Mouse (Mus musculus) liver, embryonic 13.5 days (tissue): ENCODE results near the gene Mrpl2. TPM values are rescaled to one million over a fixed set of nuclear protein-coding genes. Genes with fewer than 3 reads are reported as not detected.

Experiments
- ATAC-seq: fragments of 200-750 bp; cut with Nextera tagmentation; 2 replicates; pipeline ENCODE4 v1.8.0; 2017; ENCODE audit warnings: low read depth, mild to moderate bottlenecking, moderate number of reproducible peaks, moderate library complexity
- DNase-seq: peaks from one replicate; pipeline ENCODE4 v3.0.0; 2022
- H3K27ac ChIP-seq: fragments of 300-500 bp; sonication (generic); 2 replicates; pipeline ENCODE4 v1.5.1; 2015; ENCODE audit warnings: moderate library complexity, mild to moderate bottlenecking, inconsistent platforms
- H3K27me3 ChIP-seq: fragments of 300-500 bp; sonication (generic); 2 replicates; pipeline ENCODE4 v1.6.1; 2015; ENCODE audit warnings: mild to moderate bottlenecking, inconsistent platforms
- H3K36me3 ChIP-seq: fragments of 300-500 bp; sonication (generic); 2 replicates; pipeline ENCODE4 v1.6.1; 2015; ENCODE audit warnings: mild to moderate bottlenecking, inconsistent platforms
- H3K4me1 ChIP-seq: fragments of 300-500 bp; sonication (generic); replicated peaks from 2 replicates; pipeline ENCODE4 v1.6.1; 2015; ENCODE audit warnings: inconsistent platforms
- H3K4me2 ChIP-seq: fragments of 300-500 bp; sonication (generic); 2 replicates; pipeline ENCODE4 v1.6.1; 2015; ENCODE audit warnings: inconsistent platforms, mild to moderate bottlenecking, moderate library complexity
- H3K4me3 ChIP-seq: fragments of 300-500 bp; sonication (generic); replicated peaks from 2 replicates; pipeline ENCODE4 v1.5.1; 2015; ENCODE audit warnings: mild to moderate bottlenecking, inconsistent platforms
- H3K9ac ChIP-seq: fragments of 300-500 bp; sonication (generic); 2 replicates; pipeline ENCODE4 v1.6.1; 2015; ENCODE audit warnings: mild to moderate bottlenecking, inconsistent platforms
- H3K9me3 ChIP-seq: fragments of 300-500 bp; sonication (generic); replicated peaks from 2 replicates; pipeline ENCODE4 v1.6.1; 2016; ENCODE audit warnings: inconsistent platforms
- WGBS: fragments of 180-500 bp; shearing (Covaris S2); methylation state at CpG from one replicate; pipeline ENCODE4 v1.1.7; 2015; ENCODE audit not compliant: insufficient replicate concordance; 5-methylcytosine and 5-hydroxymethylcytosine counted together
- polyA plus RNA-seq: library from polyadenylated mRNA; unstranded; fragments of >200 nt; fragmentation: Nextera tagmentation; extraction: Ambion mirVana; gene quantifications from 2 replicates; pipeline ENCODE4 v1.2.1, GENCODE M21; 2015

Gene Mrpl2
- polyA plus RNA-seq: 91.5 and 97.5 TPM in 2 replicates

GRCm38 (mm10) chr17:46645561-46646321 lies at the start of gene Mrpl2, which contains the start of gene Klc4:
Gene Mrpl2 (plus strand): TSS chr17:46646229.
Gene Klc4 (minus strand): TSS chr17:46646022.
- peak within 1 kb of the TSS; percentile 97 for H3K4me2 ChIP-seq
- peaks cover 18% of the 10 kb centered on the region for H3K36me3 ChIP-seq
- H3K9me3 ChIP-seq: no peaks in the 10 kb centered on the region
- peak within 1 kb of the TSS; percentile 80 for H3K9ac ChIP-seq
- peak within 1 kb of the TSS; percentile 81 for H3K4me3 ChIP-seq
- DNase-seq (peak; percentile 96), ATAC-seq (peak; percentile 72)
- H3K27me3 ChIP-seq: no peaks in the 10 kb centered on the region
- peak within 1 kb of the TSS; percentile 74 for H3K27ac ChIP-seq
- peaks cover 43% of the 10 kb centered on the region for H3K4me1 ChIP-seq
- WGBS: under 1% methylated on average over 53 of the region's 53 CpGs

GRCm38 (mm10) chr17:46597956-46598355 lies 48.1 kb upstream of the Mrpl2 start:
- 49% methylated on average over 11 of the region's 11 CpGs for WGBS
- H3K9ac ChIP-seq: no peak overlapping the region

GRCm38 (mm10) chr17:46598963-46599362 lies 47.1 kb upstream of the Mrpl2 start:
- 63% methylated on average over 4 of the region's 4 CpGs for WGBS
- peaks cover 10% of the 10 kb centered on the region; the same call in 1 of the 2 replicates for H3K4me1 ChIP-seq
- no peaks in the 10 kb centered on the region for H3K27me3 ChIP-seq
- no peak overlapping the region for H3K4me2 ChIP-seq
- no peak overlapping the region for H3K27ac ChIP-seq
- no peaks in the 10 kb centered on the region for H3K9me3 ChIP-seq
- ATAC-seq (no peak), DNase-seq (no peak)
- no peak overlapping the region for H3K9ac ChIP-seq
- H3K4me3 ChIP-seq: no peak overlapping the region
- H3K36me3 ChIP-seq: no peaks in the 10 kb centered on the region

More at GRCm38 (mm10) chr17:46597956-46598355, 48.1 kb upstream of the Mrpl2 start:
- no peaks in the 10 kb centered on the region for H3K9me3 ChIP-seq
- H3K4me2 ChIP-seq: no peak overlapping the region
- no peak overlapping the region for H3K27ac ChIP-seq
- no peak overlapping the region for H3K4me3 ChIP-seq
- ATAC-seq (no peak), DNase-seq (no peak)
- no peaks in the 10 kb centered on the region for H3K27me3 ChIP-seq
- H3K36me3 ChIP-seq: no peaks in the 10 kb centered on the region
- peaks cover 10% of the 10 kb centered on the region; the same call in 1 of the 2 replicates for H3K4me1 ChIP-seq

- peaks cover 6% of the 10 kb centered on the region; the same call in 1 of the 2 replicates for H3K4me1 ChIP-seq
- 68% methylated on average over 2 of the region's 2 CpGs for WGBS
- no peak overlapping the region for H3K4me2 ChIP-seq
- no peaks in the 10 kb centered on the region for H3K27me3 ChIP-seq
- H3K9ac ChIP-seq: no peak overlapping the region
- no peaks in the 10 kb centered on the region for H3K9me3 ChIP-seq
- no peaks in the 10 kb centered on the region for H3K36me3 ChIP-seq
- no peak overlapping the region for H3K27ac ChIP-seq
- DNase-seq (no peak), ATAC-seq (no peak)
- H3K4me3 ChIP-seq: no peak overlapping the region
These were observed 45.5 kb upstream of the Mrpl2 start for GRCm38 (mm10) chr17:46600569-46600968.

GRCm38 (mm10) chr17:46602212-46602611 lies 43.8 kb upstream of the Mrpl2 start:
- ATAC-seq: no peak
- H3K36me3 ChIP-seq: no peaks in the 10 kb centered on the region
- no peak overlapping the region for H3K27ac ChIP-seq
- H3K27me3 ChIP-seq: no peaks in the 10 kb centered on the region
- 45% methylated on average over 9 of the region's 9 CpGs for WGBS
- H3K4me3 ChIP-seq: no peak overlapping the region
- H3K4me2 ChIP-seq: no peak overlapping the region
- peaks cover 6% of the 10 kb centered on the region; the same call in 1 of the 2 replicates for H3K4me1 ChIP-seq
- no peak for DNase-seq
- no peak overlapping the region for H3K9ac ChIP-seq
- H3K9me3 ChIP-seq: no peaks in the 10 kb centered on the region

- WGBS: 87% methylated on average over 4 of the region's 4 CpGs
- Histone ChIP-seq H3K9ac (no peak overlapping the region), H3K4me3 (no peak overlapping the region), H3K4me1 (peaks cover 3% of the 10 kb centered on the region; the same call in 1 of the 2 replicates), H3K36me3 (no peaks in the 10 kb centered on the region), H3K4me2 (no peak overlapping the region), H3K9me3 (no peaks in the 10 kb centered on the region), H3K27ac (no peak overlapping the region), H3K27me3 (no peaks in the 10 kb centered on the region)
- no peak for ATAC-seq
- no peak for DNase-seq
These were observed 42.8 kb upstream of the Mrpl2 start for GRCm38 (mm10) chr17:46603229-46603628.

- Histone ChIP-seq H3K9ac (no peak overlapping the region), H3K27ac (no peak overlapping the region), H3K4me3 (no peak overlapping the region), H3K36me3 (no peaks in the 10 kb centered on the region), H3K4me2 (no peak overlapping the region), H3K9me3 (no peaks in the 10 kb centered on the region), H3K4me1 (peaks cover 8% of the 10 kb centered on the region), H3K27me3 (no peaks in the 10 kb centered on the region)
- ATAC-seq (no peak), DNase-seq (no peak)
- WGBS: 75% methylated on average over 5 of the region's 5 CpGs
These were observed 40.9 kb upstream of the Mrpl2 start for GRCm38 (mm10) chr17:46605126-46605525.

- H3K4me2 ChIP-seq: no peak overlapping the region
- H3K27me3 ChIP-seq: no peaks in the 10 kb centered on the region
- no peak overlapping the region for H3K4me3 ChIP-seq
- H3K4me1 ChIP-seq: peaks cover 10% of the 10 kb centered on the region
- H3K27ac ChIP-seq: no peak overlapping the region
- no peaks in the 10 kb centered on the region for H3K36me3 ChIP-seq
- 78% methylated on average over 12 of the region's 12 CpGs for WGBS
- no peak overlapping the region for H3K9ac ChIP-seq
- DNase-seq (no peak), ATAC-seq (no peak)
- H3K9me3 ChIP-seq: no peaks in the 10 kb centered on the region
These were observed 40.0 kb upstream of the Mrpl2 start for GRCm38 (mm10) chr17:46605987-46606386.

- DNase-seq (no peak), ATAC-seq (peak; percentile 48; the same call in 1 of the 2 replicates)
- H3K27me3 ChIP-seq: no peaks in the 10 kb centered on the region
- H3K27ac ChIP-seq: no peak overlapping the region
- 23% methylated on average over 15 of the region's 15 CpGs for WGBS
- peaks cover 26% of the 10 kb centered on the region for H3K4me1 ChIP-seq
- H3K36me3 ChIP-seq: no peaks in the 10 kb centered on the region
- H3K4me2 ChIP-seq: peak overlapping the region; percentile 26; the same call in 1 of the 2 replicates
- H3K4me3 ChIP-seq: no peak overlapping the region
- no peaks in the 10 kb centered on the region for H3K9me3 ChIP-seq
- H3K9ac ChIP-seq: no peak overlapping the region
These were observed 36.1 kb upstream of the Mrpl2 start for GRCm38 (mm10) chr17:46609721-46610514.

GRCm38 (mm10) chr17:46611316-46611715 lies 34.7 kb upstream of the Mrpl2 start:
- WGBS: 79% methylated on average over 6 of the region's 6 CpGs
- H3K9ac ChIP-seq: no peak overlapping the region
- no peaks in the 10 kb centered on the region for H3K9me3 ChIP-seq
- no peak for DNase-seq
- H3K4me1 ChIP-seq: peaks cover 26% of the 10 kb centered on the region
- no peaks in the 10 kb centered on the region for H3K36me3 ChIP-seq
- no peak for ATAC-seq
- H3K27me3 ChIP-seq: no peaks in the 10 kb centered on the region
- H3K4me3 ChIP-seq: no peak overlapping the region
- H3K27ac ChIP-seq: no peak overlapping the region
- H3K4me2 ChIP-seq: no peak overlapping the region

- H3K9ac ChIP-seq: no peak overlapping the region
- no peaks in the 10 kb centered on the region for H3K36me3 ChIP-seq
- no peaks in the 10 kb centered on the region for H3K9me3 ChIP-seq
- WGBS: 69% methylated on average over 2 of the region's 2 CpGs
- H3K4me1 ChIP-seq: peaks cover 26% of the 10 kb centered on the region
- no peak overlapping the region for H3K4me3 ChIP-seq
- H3K27ac ChIP-seq: no peak overlapping the region
- DNase-seq (no peak), ATAC-seq (no peak)
- H3K27me3 ChIP-seq: no peaks in the 10 kb centered on the region
- no peak overlapping the region for H3K4me2 ChIP-seq
These were observed 33.8 kb upstream of the Mrpl2 start for GRCm38 (mm10) chr17:46612189-46612588.
